Mouse (Mus musculus) urinary bladder, adult 18-20 months (tissue): ENCODE data around the gene Gm28035.

Source experiments
- DNase-seq, 2 experiments: peaks; one replicate each; pipeline ENCODE4 v3.0.0; 2022; ENCODE audit warnings: low spot score in 2 of 2, mixed read lengths in 2 of 2

Gene Gm28035

GRCm38 (mm10) chr2:30306087-30306486, 65.7 kb downstream of the Gm28035 start:
- no peak for DNase-seq

GRCm38 (mm10) chr2:30309351-30309750, 69.0 kb downstream of the Gm28035 start:
- DNase-seq: no peak

GRCm38 (mm10) chr2:30311481-30311880, 71.1 kb downstream of the Gm28035 start:
- no peak for DNase-seq

- DNase-seq: no peak
Observed at GRCm38 (mm10) chr2:30316136-30316535, 75.8 kb downstream of the Gm28035 start.

- no peak for DNase-seq
Observed at GRCm38 (mm10) chr2:30316955-30317354, 76.6 kb downstream of the Gm28035 start.

GRCm38 (mm10) chr2:30319260-30319659, 78.9 kb downstream of the Gm28035 start:
- no peak for DNase-seq

GRCm38 (mm10) chr2:30323111-30323510, 82.7 kb downstream of the Gm28035 start:
- no peak for DNase-seq

GRCm38 (mm10) chr2:30325296-30325695, 84.9 kb downstream of the Gm28035 start:
- no peak for DNase-seq

GRCm38 (mm10) chr2:30327276-30327675, 86.9 kb downstream of the Gm28035 start:
- DNase-seq: no peak

GRCm38 (mm10) chr2:30328791-30329190, 88.4 kb downstream of the Gm28035 start:
- no peak for DNase-seq
